In genomic region chr8:57602511-57602910, GRCm38 (mm10) we compare ENCODE assay signal across 28 mouse cellular contexts. TPM values are rescaled to one million over a fixed set of nuclear protein-coding genes. Genes with fewer than 3 reads are reported as not detected.
A peak's percentile ranks its signal among the peaks of the same experiment; 100 is the strongest.
DNase-seq lines count a peak whose midpoint lies in the region; ATAC-seq and TF ChIP-seq lines count a peak whose summit lies in the region.
"Had no signal": no experiment of that assay in that cellular context is flagged by ENCODE, and none has a peak within 500 bp of the region (broad histone marks: within the 10 kb centered on the region; RNA-seq: fewer than 3 reads in every experiment).

No protein-coding gene starts in this region.

- TF ChIP-seq CTCF in liver, postnatal 0 days (IDR thresholded peaks at IDR 0.05; ENCODE audit: low read depth) = no peak

- no peak for DNase-seq in liver, postnatal 0 days
- no peak for DNase-seq in spleen, postnatal 10 days (ENCODE audit: low spot score in 2 of 2)
- DNase-seq in left cerebral cortex, adult 11 months (ENCODE audit: low spot score) = no peak
- no peak for DNase-seq in MN1 (ENCODE audit: low spot score)
- DNase-seq: cerebellum, adult 8-10 months; embryo, embryonic 11 days; gastrocnemius, postnatal 36 days; heart, postnatal 14 days; kidney, adult 9 months; kidney, postnatal 14 days; layer of hippocampus, adult 9-11 months; right cerebral cortex, postnatal 14 days; spleen, adult 18-20 months had no signal

- peaks cover 27% of the 10 kb centered on the region for H3K4me1 ChIP-seq in liver, embryonic 12.5 days
- H3K4me1 ChIP-seq in liver, postnatal 0 days (ENCODE audit: insufficient read depth) = peaks cover 12% of the 10 kb centered on the region
- H3K4me1 ChIP-seq in intestine, embryonic 15.5 days (replicated peaks) = peaks cover 7% of the 10 kb centered on the region; the same call in 1 of the 2 replicates
- H3K4me1 ChIP-seq in liver, embryonic 15.5 days (replicated peaks) = peaks cover 21% of the 10 kb centered on the region
- H3K4me1 ChIP-seq: hindbrain, embryonic 15.5 days had no signal

- H3K36me3 ChIP-seq in liver, embryonic 12.5 days = no peaks in the 10 kb centered on the region
- no peaks in the 10 kb centered on the region for H3K36me3 ChIP-seq in liver, postnatal 0 days (replicated peaks; ENCODE audit: insufficient read depth, low read length)
- H3K36me3 ChIP-seq in intestine, embryonic 15.5 days = no peaks in the 10 kb centered on the region
- no peaks in the 10 kb centered on the region for H3K36me3 ChIP-seq in liver, embryonic 15.5 days (replicated peaks)
- H3K36me3 ChIP-seq: embryonic facial prominence, embryonic 12.5 days; forebrain, embryonic 15.5 days; heart, embryonic 13.5 days; hindbrain, embryonic 10.5 days; hindbrain, embryonic 15.5 days; limb, embryonic 12.5 days; midbrain, embryonic 15.5 days; neural tube, embryonic 15.5 days had no signal

- peak overlapping the region; percentile 39 for H3K4me2 ChIP-seq in liver, embryonic 12.5 days
- H3K4me2 ChIP-seq in liver, postnatal 0 days (ENCODE audit: low read depth, low read length) = no peak overlapping the region
- no peak overlapping the region for H3K4me2 ChIP-seq in intestine, embryonic 15.5 days (replicated peaks)
- H3K4me2 ChIP-seq in liver, embryonic 15.5 days = peak overlapping the region; percentile 47
- H3K4me2 ChIP-seq: embryonic facial prominence, embryonic 12.5 days; forebrain, embryonic 15.5 days; heart, embryonic 13.5 days; hindbrain, embryonic 15.5 days; limb, embryonic 12.5 days; midbrain, embryonic 15.5 days; neural tube, embryonic 15.5 days had no signal

- no peak overlapping the region for H3K9ac ChIP-seq in liver, embryonic 12.5 days
- no peak overlapping the region for H3K9ac ChIP-seq in liver, postnatal 0 days (replicated peaks)
- H3K9ac ChIP-seq in intestine, embryonic 15.5 days = no peak overlapping the region
- no peak overlapping the region for H3K9ac ChIP-seq in liver, embryonic 15.5 days
- H3K9ac ChIP-seq: embryonic facial prominence, embryonic 12.5 days; forebrain, embryonic 15.5 days; heart, embryonic 13.5 days; hindbrain, embryonic 15.5 days; limb, embryonic 12.5 days; midbrain, embryonic 15.5 days; neural tube, embryonic 15.5 days had no signal

- no peaks in the 10 kb centered on the region for H3K27me3 ChIP-seq in liver, embryonic 12.5 days (replicated peaks)
- no peaks in the 10 kb centered on the region for H3K27me3 ChIP-seq in liver, postnatal 0 days (ENCODE audit: insufficient read depth, low read length)
- H3K27me3 ChIP-seq in intestine, embryonic 15.5 days (replicated peaks) = no peaks in the 10 kb centered on the region
- H3K27me3 ChIP-seq in liver, embryonic 15.5 days = no peaks in the 10 kb centered on the region
- H3K27me3 ChIP-seq: embryonic facial prominence, embryonic 12.5 days; forebrain, embryonic 15.5 days; hindbrain, embryonic 15.5 days; limb, embryonic 12.5 days; midbrain, embryonic 15.5 days; neural tube, embryonic 15.5 days had no signal

- peak; percentile 72 for ATAC-seq in liver, embryonic 12.5 days
- no peak for ATAC-seq in liver, postnatal 0 days
- ATAC-seq in intestine, embryonic 15.5 days = no peak
- ATAC-seq in liver, embryonic 15.5 days (ENCODE audit: insufficient read depth) = peak; percentile 62
- ATAC-seq: CD4-positive, CD25-positive, alpha-beta regulatory T cell, adult 4 months; forebrain, embryonic 15.5 days; inflammation-experienced regulatory T-cells, adult 6 months; midbrain, embryonic 15.5 days had no signal

- no peaks in the 10 kb centered on the region for H3K9me3 ChIP-seq in liver, embryonic 12.5 days (replicated peaks)
- H3K9me3 ChIP-seq in liver, postnatal 0 days (ENCODE audit: low read length) = no peaks in the 10 kb centered on the region
- no peaks in the 10 kb centered on the region for H3K9me3 ChIP-seq in intestine, embryonic 15.5 days
- H3K9me3 ChIP-seq in liver, embryonic 15.5 days (replicated peaks) = no peaks in the 10 kb centered on the region
- H3K9me3 ChIP-seq: embryonic facial prominence, embryonic 12.5 days; forebrain, embryonic 15.5 days; heart, embryonic 13.5 days; hindbrain, embryonic 10.5 days; hindbrain, embryonic 15.5 days; limb, embryonic 12.5 days; midbrain, embryonic 15.5 days; neural tube, embryonic 15.5 days had no signal

- no peak overlapping the region for H3K27ac ChIP-seq in liver, embryonic 12.5 days
- H3K27ac ChIP-seq in liver, postnatal 0 days (ENCODE audit: low read depth) = no peak overlapping the region
- peak overlapping the region; percentile 29; the same call in 1 of the 2 replicates for H3K27ac ChIP-seq in intestine, embryonic 15.5 days
- no peak overlapping the region for H3K27ac ChIP-seq in liver, embryonic 15.5 days (replicated peaks)
- H3K27ac ChIP-seq: embryonic facial prominence, embryonic 12.5 days; forebrain, embryonic 15.5 days; heart, adult 2 months; heart, embryonic 13.5 days; hindbrain, embryonic 10.5 days; hindbrain, embryonic 15.5 days; left cerebral cortex, adult 2 months; limb, embryonic 12.5 days; midbrain, embryonic 15.5 days; neural tube, embryonic 15.5 days had no signal

- no peak overlapping the region for H3K4me3 ChIP-seq in liver, embryonic 12.5 days
- no peak overlapping the region for H3K4me3 ChIP-seq in liver, postnatal 0 days (ENCODE audit: low read depth, low read length)
- no peak overlapping the region for H3K4me3 ChIP-seq in intestine, embryonic 15.5 days (replicated peaks)
- H3K4me3 ChIP-seq in liver, embryonic 15.5 days (replicated peaks) = no peak overlapping the region
- H3K4me3 ChIP-seq: embryonic facial prominence, embryonic 12.5 days; forebrain, embryonic 15.5 days; heart, adult 2 months; heart, embryonic 13.5 days; hindbrain, embryonic 10.5 days; hindbrain, embryonic 15.5 days; left cerebral cortex, adult 2 months; limb, embryonic 12.5 days; midbrain, embryonic 15.5 days; neural tube, embryonic 15.5 days had no signal

- TF ChIP-seq EP300 in liver, postnatal 0 days (IDR thresholded peaks at IDR 0.05; ENCODE audit: low read depth) = no peak

- WGBS in liver, embryonic 12.5 days (ENCODE audit: insufficient replicate concordance) = 40% methylated on average over 5 of the region's 5 CpGs
- 51% methylated on average over 5 of the region's 5 CpGs for WGBS in liver, postnatal 0 days (ENCODE audit: insufficient replicate concordance)
- 62% methylated on average over 5 of the region's 5 CpGs for WGBS in intestine, embryonic 15.5 days
- WGBS in liver, embryonic 15.5 days (ENCODE audit: insufficient replicate concordance) = 38% methylated on average over 5 of the region's 5 CpGs

RNA-seq across cellular contexts. Expression of gene Galnt7, which starts 50.3 kb away (rescaled TPM):
- 10.0 and 10.3 TPM in 2 replicates for polyA plus RNA-seq in liver, embryonic 12.5 days (2016; fragmentation: Nextera tagmentation; extraction: Ambion mirVana)
- polyA plus RNA-seq in liver, postnatal 0 days (2015; fragmentation: Nextera tagmentation; extraction: Ambion mirVana) = 2.9 and 3.2 TPM in 2 replicates
- 29.8 and 30.5 TPM in 2 replicates for polyA plus RNA-seq in intestine, embryonic 15.5 days (2015; fragmentation: Nextera tagmentation; extraction: Ambion mirVana)
- polyA plus RNA-seq in liver, embryonic 15.5 days (2015; fragmentation: Nextera tagmentation; extraction: Ambion mirVana) = 3.5 and 3.8 TPM in 2 replicates

Comparison
In these comparisons a context has a peak if more than half of its experiments do, and no peak if none do; other contexts are left out.
1. ATAC-seq: peak in liver, embryonic 12.5 days (single experiment) and liver, embryonic 15.5 days (single experiment); none in liver, postnatal 0 days (single experiment) and intestine, embryonic 15.5 days (single experiment).
2. H3K4me2 ChIP-seq: peak in liver, embryonic 12.5 days (single experiment) and liver, embryonic 15.5 days (single experiment); none in liver, postnatal 0 days (single experiment) and intestine, embryonic 15.5 days (single experiment).